Mouse (Mus musculus) MEL (cell line): Measurements from ENCODE around the gene Rbfox3.

Experiments
- CTCF ChIP-seq, 3 experiments: IDR thresholded peaks in 2 of 3; conservative IDR thresholded peaks in 1 of 3; 2 replicates each; pipeline ENCODE4 v1.5.1; 2011 to 2012; ENCODE audit warnings: low read length in 3 of 3, low read depth in 2 of 3, mild to moderate bottlenecking in 2 of 3, improper control_type of control experiment in 1 of 3, inconsistent platforms in 1 of 3, mixed read lengths in 1 of 3, moderate library complexity in 1 of 3; ENCODE audit not compliant: control insufficient read depth in 1 of 3, insufficient read depth in 1 of 3, poor library complexity in 1 of 3, severe bottlenecking in 1 of 3
- GABPA ChIP-seq: IDR thresholded peaks from 2 replicates; pipeline ENCODE4 v1.6.1; 2012; ENCODE audit warnings: low read depth, mild to moderate bottlenecking, inconsistent platforms, low read length, improper control_type of control experiment, moderate library complexity
- GATA1 ChIP-seq: IDR thresholded peaks from 2 replicates; pipeline ENCODE4 v1.6.1; 2011; ENCODE audit warnings: low read depth, low read length, improper control_type of control experiment
- NRF1 ChIP-seq: IDR thresholded peaks from 2 replicates; pipeline ENCODE4 v1.6.1; 2014; ENCODE audit warnings: low read depth, mild to moderate bottlenecking, inconsistent platforms, low read length, improper control_type of control experiment, moderate library complexity; ENCODE audit not compliant: poor library complexity, insufficient read depth, severe bottlenecking

GRCm38 (mm10) chr11:118738855-118739832, 172.3 kb downstream of the Rbfox3 start:
- TF ChIP-seq GATA1 (no peak), GABPA (no peak), CTCF (IDR thresholded peaks at IDR 0.05 in 2 of 3, conservative IDR thresholded peaks at IDR 0.05 in 1 of 3; ENCODE audit: control insufficient read depth in 1 of 3, insufficient read depth in 1 of 3, low read depth in 2 of 3, low read length in 3 of 3, poor library complexity in 1 of 3, severe bottlenecking in 1 of 3) (peak; percentile 72 to 88 (median 86)), NRF1 (no peak)
